Mouse (Mus musculus) E14TG2a.4 (cell line): ENCODE measurements around the gene Gnai3.

Source experiments
- CTCF ChIP-seq: conservative IDR thresholded peaks from 2 replicates; pipeline ENCODE4 v1.5.1; 2014; ENCODE audit warnings: low read length
- NANOG ChIP-seq: IDR thresholded peaks from 2 replicates; pipeline ENCODE4 v1.6.1; 2014; ENCODE audit warnings: borderline replicate concordance, low read length, mixed read lengths
- POU5F1 ChIP-seq: IDR thresholded peaks from 2 replicates; pipeline ENCODE4 v1.6.1; 2014; ENCODE audit warnings: low read length, borderline replicate concordance

DNA sequence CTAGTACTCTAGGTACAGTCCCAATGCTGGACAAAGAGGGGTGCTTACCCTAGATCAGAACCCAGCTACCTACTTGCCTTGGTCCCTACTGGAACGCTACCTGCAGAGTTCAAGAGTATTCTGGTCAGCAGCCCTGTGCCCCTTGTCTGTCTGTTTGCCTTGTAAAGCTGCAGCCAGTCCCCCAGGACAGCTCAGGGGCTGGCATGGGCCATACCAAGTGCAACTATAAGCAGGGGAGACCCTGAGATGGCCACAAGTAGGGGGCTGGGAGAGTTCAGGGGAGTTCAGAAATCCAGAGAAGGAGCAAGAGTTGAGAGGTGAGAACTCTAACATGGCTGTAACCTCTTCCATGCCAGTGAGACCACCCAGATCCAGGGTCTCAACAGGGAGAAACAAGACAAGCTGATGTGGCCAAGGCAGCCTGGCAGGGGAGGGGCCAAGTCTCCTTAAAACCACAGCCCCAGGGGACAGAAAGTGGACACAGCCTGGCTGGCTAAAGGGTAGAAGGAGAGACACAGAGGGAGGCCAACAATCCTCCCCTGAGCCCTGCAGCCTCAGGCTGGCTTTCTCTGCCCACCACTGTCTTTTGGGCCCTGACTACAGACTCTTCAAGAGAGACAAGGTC is 63.6 kb downstream of the Gnai3 start:
- TF ChIP-seq CTCF (no peak), POU5F1 (no peak), NANOG (no peak)
